Mouse (Mus musculus): Measurements from ENCODE around the gene Shcbp1l. TPM values are rescaled to one million over a fixed set of nuclear protein-coding genes. Genes with fewer than 3 reads are reported as not detected.

The Shcbp1l gene
- polyA plus RNA-seq, 1 experiment = 1.1 TPM

GRCm38 (mm10) chr1:153489963-153490362, 65.0 kb downstream of the Shcbp1l start:
- Histone ChIP-seq H3K4me3 (replicated peaks; ENCODE audit: control insufficient read depth, low read depth, low read length) (no peak overlapping the region), H3K4me1 (ENCODE audit: control insufficient read depth, insufficient read depth, low read length) (no peaks in the 10 kb centered on the region; the same call in 1 of the 2 replicates), H3K27ac (ENCODE audit: control insufficient read depth, insufficient read depth, low read depth, low read length, poor library complexity) (peak overlapping the region; percentile 10; the same call in 1 of the 2 replicates)
- TF ChIP-seq CTCF (IDR thresholded peaks at IDR 0.05; ENCODE audit: control insufficient read depth, insufficient read depth, low read length) (no peak), POLR2A (IDR thresholded peaks at IDR 0.05; ENCODE audit: borderline replicate concordance, control insufficient read depth, low read depth, low read length) (no peak)
- WGBS = 85% methylated on average over 4 of the region's 4 CpGs

GRCm38 (mm10) chr1:153491345-153491744, 66.4 kb downstream of the Shcbp1l start:
- TF ChIP-seq POLR2A (IDR thresholded peaks at IDR 0.05; ENCODE audit: borderline replicate concordance, control insufficient read depth, low read depth, low read length) (no peak), CTCF (IDR thresholded peaks at IDR 0.05; ENCODE audit: control insufficient read depth, insufficient read depth, low read length) (no peak)
- Histone ChIP-seq H3K4me1 (ENCODE audit: control insufficient read depth, insufficient read depth, low read length) (no peaks in the 10 kb centered on the region; the same call in 1 of the 2 replicates), H3K4me3 (replicated peaks; ENCODE audit: control insufficient read depth, low read depth, low read length) (no peak overlapping the region), H3K27ac (ENCODE audit: control insufficient read depth, insufficient read depth, low read depth, low read length, poor library complexity) (no peak overlapping the region; the same call in 1 of the 2 replicates)
- 83% methylated on average over 2 of the region's 2 CpGs for WGBS

DNA sequence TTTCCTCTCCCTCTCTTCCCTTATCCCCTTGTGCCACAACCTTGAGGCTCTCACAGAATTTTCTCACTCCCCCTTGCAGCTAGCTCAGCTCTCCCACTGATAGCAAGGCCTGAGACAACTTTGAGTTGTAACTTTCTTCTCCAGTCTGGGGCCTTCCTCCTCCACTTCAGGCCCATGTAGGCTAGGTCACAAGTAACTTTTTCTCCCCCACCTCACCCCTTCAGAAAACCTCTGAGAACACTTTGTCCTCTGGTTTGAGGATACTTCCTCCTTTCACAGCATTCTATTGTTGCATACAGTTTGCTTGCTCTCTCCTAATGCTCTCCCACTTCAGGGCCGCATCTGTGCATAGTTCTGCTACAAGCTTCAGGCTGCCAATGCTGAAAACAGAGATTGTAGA, 66.9 kb downstream of the Shcbp1l start:
- TF ChIP-seq POLR2A (IDR thresholded peaks at IDR 0.05; ENCODE audit: borderline replicate concordance, control insufficient read depth, low read depth, low read length) = no peak
- TF ChIP-seq CTCF (IDR thresholded peaks at IDR 0.05; ENCODE audit: control insufficient read depth, insufficient read depth, low read length) = no peak
- no peak overlapping the region for H3K4me3 ChIP-seq (replicated peaks; ENCODE audit: control insufficient read depth, low read depth, low read length)
- H3K4me1 ChIP-seq (ENCODE audit: control insufficient read depth, insufficient read depth, low read length) = no peaks in the 10 kb centered on the region; the same call in 1 of the 2 replicates
- 41% methylated on average over 1 of the region's 1 CpGs for WGBS
- H3K27ac ChIP-seq (ENCODE audit: control insufficient read depth, insufficient read depth, low read depth, low read length, poor library complexity) = peak overlapping the region; percentile 70

DNA sequence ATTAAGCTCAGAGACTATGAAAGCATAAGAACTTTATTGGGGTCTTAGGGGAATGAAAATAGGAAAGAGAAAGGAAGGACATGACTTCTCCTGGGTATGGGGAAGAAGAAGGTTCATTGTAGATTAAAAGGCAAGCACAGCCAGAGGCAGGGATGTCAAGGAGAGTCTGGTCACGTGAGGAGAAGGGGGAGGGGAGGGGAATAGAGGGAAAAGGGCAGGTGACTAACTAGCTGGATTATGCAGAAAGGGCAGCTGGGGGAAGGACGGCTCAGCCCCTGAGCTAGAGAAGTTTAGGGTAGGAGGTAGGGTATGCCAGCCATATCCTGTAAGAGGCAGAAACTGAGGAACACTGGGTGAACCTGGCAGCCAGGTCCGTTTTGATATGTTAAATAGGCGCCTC, 68.4 kb downstream of the Shcbp1l start:
- WGBS = 76% methylated on average over 4 of the region's 4 CpGs
- Histone ChIP-seq H3K4me3 (replicated peaks; ENCODE audit: control insufficient read depth, low read depth, low read length) (no peak overlapping the region), H3K4me1 (ENCODE audit: control insufficient read depth, insufficient read depth, low read length) (no peaks in the 10 kb centered on the region; the same call in 1 of the 2 replicates), H3K27ac (ENCODE audit: control insufficient read depth, insufficient read depth, low read depth, low read length, poor library complexity) (no peak overlapping the region)
- TF ChIP-seq CTCF (IDR thresholded peaks at IDR 0.05; ENCODE audit: control insufficient read depth, insufficient read depth, low read length) = no peak
- no peak for TF ChIP-seq POLR2A (IDR thresholded peaks at IDR 0.05; ENCODE audit: borderline replicate concordance, control insufficient read depth, low read depth, low read length)

DNA sequence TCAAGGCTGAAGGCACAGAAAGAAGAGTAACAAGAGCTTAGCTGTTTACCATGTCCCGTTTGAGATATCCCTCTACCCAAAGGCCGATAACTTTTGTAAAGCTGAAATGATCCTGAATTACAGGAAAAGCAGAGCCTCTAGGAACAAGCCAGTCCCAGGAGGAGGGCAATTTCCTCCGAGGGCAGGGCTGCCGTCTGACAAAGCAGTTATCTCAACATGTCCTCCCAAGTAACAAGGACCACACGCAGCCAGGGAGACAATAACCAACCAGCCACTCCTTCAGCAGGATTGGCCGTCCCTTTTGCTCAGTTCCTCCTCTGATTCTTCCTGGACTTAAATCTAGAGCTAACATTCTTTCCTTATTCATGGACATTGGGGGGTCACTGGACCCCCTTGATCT, 69.0 kb downstream of the Shcbp1l start:
- WGBS = 64% methylated on average over 6 of the region's 6 CpGs
- no peak overlapping the region for H3K27ac ChIP-seq (ENCODE audit: control insufficient read depth, insufficient read depth, low read depth, low read length, poor library complexity)
- H3K4me3 ChIP-seq (replicated peaks; ENCODE audit: control insufficient read depth, low read depth, low read length) = no peak overlapping the region
- TF ChIP-seq CTCF (IDR thresholded peaks at IDR 0.05; ENCODE audit: control insufficient read depth, insufficient read depth, low read length) (no peak), POLR2A (IDR thresholded peaks at IDR 0.05; ENCODE audit: borderline replicate concordance, control insufficient read depth, low read depth, low read length) (no peak)
- no peaks in the 10 kb centered on the region; the same call in 1 of the 2 replicates for H3K4me1 ChIP-seq (ENCODE audit: control insufficient read depth, insufficient read depth, low read length)

GRCm38 (mm10) chr1:153496030-153496429, 71.1 kb downstream of the Shcbp1l start:
- no peak overlapping the region for H3K27ac ChIP-seq (ENCODE audit: control insufficient read depth, insufficient read depth, low read depth, low read length, poor library complexity)
- H3K4me3 ChIP-seq (replicated peaks; ENCODE audit: control insufficient read depth, low read depth, low read length) = no peak overlapping the region
- WGBS = 78% methylated on average over 3 of the region's 3 CpGs
- no peaks in the 10 kb centered on the region; the same call in 1 of the 2 replicates for H3K4me1 ChIP-seq (ENCODE audit: control insufficient read depth, insufficient read depth, low read length)
- no peak for TF ChIP-seq CTCF (IDR thresholded peaks at IDR 0.05; ENCODE audit: control insufficient read depth, insufficient read depth, low read length)
- TF ChIP-seq POLR2A (IDR thresholded peaks at IDR 0.05; ENCODE audit: borderline replicate concordance, control insufficient read depth, low read depth, low read length) = no peak

DNA sequence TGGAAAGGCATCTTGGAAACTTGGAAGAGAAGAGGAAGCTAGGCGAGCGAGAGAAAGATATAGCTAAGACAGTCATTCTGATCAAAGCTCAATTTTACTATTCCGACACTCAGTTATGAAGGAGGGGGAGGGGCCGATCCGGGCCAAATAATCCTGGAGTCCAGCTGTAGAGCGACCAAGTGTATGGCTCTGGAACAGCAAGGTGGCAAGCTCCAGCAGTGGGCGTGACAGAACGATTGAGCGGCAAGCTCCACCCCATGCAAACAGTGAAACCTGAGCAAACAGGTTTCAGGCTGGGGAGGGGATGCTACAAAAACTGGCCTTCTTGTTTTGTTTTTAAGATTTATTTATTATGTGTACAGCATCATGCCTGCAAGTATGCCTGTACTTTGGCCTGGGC, 75.1 kb downstream of the Shcbp1l start:
- Histone ChIP-seq H3K4me3 (replicated peaks; ENCODE audit: control insufficient read depth, low read depth, low read length) (no peak overlapping the region), H3K27ac (ENCODE audit: control insufficient read depth, insufficient read depth, low read depth, low read length, poor library complexity) (no peak overlapping the region), H3K4me1 (ENCODE audit: control insufficient read depth, insufficient read depth, low read length) (no peaks in the 10 kb centered on the region)
- TF ChIP-seq CTCF (IDR thresholded peaks at IDR 0.05; ENCODE audit: control insufficient read depth, insufficient read depth, low read length) (no peak), POLR2A (IDR thresholded peaks at IDR 0.05; ENCODE audit: borderline replicate concordance, control insufficient read depth, low read depth, low read length) (no peak)
- WGBS = 93% methylated on average over 9 of the region's 9 CpGs

DNA sequence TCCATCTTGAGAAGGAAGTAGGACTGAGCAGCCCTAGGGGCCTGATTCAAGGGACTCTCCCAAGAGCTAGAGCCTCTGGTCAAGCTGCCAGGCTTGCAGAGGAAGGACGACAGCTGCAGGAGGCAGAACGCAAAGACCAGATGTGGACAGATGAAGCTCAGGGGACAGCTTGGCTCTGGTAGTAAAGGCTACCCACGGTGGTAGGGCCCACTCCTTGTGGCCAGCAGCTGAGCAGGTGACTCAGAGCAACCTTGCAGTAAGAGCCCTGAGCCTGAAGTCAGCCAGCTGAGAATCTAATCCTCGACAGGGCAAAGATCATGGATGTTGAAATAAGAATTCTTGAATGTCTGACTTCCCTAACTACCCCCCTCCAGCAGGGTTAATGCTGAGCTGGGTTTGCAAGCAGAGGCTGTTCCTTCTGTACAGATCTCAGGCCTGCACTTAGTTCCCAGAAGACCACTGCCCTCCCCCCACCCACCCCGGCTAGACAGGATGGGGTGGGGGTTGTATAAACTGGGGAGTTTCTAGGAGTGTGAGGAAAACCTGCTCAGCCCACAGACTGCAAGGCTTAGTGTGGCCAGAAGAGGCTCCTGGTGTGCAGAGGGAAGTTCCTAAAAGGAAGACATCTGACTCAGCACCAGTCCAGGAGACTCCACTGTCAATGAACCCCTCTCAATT, 76.8 kb downstream of the Shcbp1l start:
- 44% methylated on average over 5 of the region's 5 CpGs for WGBS
- TF ChIP-seq CTCF (IDR thresholded peaks at IDR 0.05; ENCODE audit: control insufficient read depth, insufficient read depth, low read length) = no peak
- no peak for TF ChIP-seq POLR2A (IDR thresholded peaks at IDR 0.05; ENCODE audit: borderline replicate concordance, control insufficient read depth, low read depth, low read length)
- Histone ChIP-seq H3K4me3 (replicated peaks; ENCODE audit: control insufficient read depth, low read depth, low read length) (no peak overlapping the region), H3K4me1 (ENCODE audit: control insufficient read depth, insufficient read depth, low read length) (no peaks in the 10 kb centered on the region), H3K27ac (ENCODE audit: control insufficient read depth, insufficient read depth, low read depth, low read length, poor library complexity) (peak overlapping the region; percentile 42; the same call in 1 of the 2 replicates)

Other genes with a start within 250 kb of the Shcbp1l start
- gene Lamc2, start 238.7 kb upstream of the Shcbp1l start, polyA plus RNA-seq (2011; ENCODE audit: insufficient read depth, insufficient read length, low replicate concordance, missing spikeins) = not detected in 2 replicates
- gene Lamc1, start 92.4 kb upstream of the Shcbp1l start, polyA plus RNA-seq (2011; ENCODE audit: insufficient read depth, insufficient read length, low replicate concordance, missing spikeins) = 3.7 and 10.6 TPM in 2 replicates
- 62.9 and 88.7 TPM in 2 replicates for gene Dhx9, start 62.5 kb downstream of the Shcbp1l start, polyA plus RNA-seq (2011; ENCODE audit: insufficient read depth, insufficient read length, low replicate concordance, missing spikeins)
- gene Npl, start 124.9 kb downstream of the Shcbp1l start, polyA plus RNA-seq (2011; ENCODE audit: insufficient read depth, insufficient read length, low replicate concordance, missing spikeins) = 2.0 and 3.6 TPM in 2 replicates
- 0.70 TPM in 1 of 2 replicates, not detected in the other for gene Rgs8, start 227.9 kb downstream of the Shcbp1l start, polyA plus RNA-seq (2011; ENCODE audit: insufficient read depth, insufficient read length, low replicate concordance, missing spikeins)